Comparison of ENCODE assay signal across 18 mouse cellular contexts in the genomic region with DNA sequence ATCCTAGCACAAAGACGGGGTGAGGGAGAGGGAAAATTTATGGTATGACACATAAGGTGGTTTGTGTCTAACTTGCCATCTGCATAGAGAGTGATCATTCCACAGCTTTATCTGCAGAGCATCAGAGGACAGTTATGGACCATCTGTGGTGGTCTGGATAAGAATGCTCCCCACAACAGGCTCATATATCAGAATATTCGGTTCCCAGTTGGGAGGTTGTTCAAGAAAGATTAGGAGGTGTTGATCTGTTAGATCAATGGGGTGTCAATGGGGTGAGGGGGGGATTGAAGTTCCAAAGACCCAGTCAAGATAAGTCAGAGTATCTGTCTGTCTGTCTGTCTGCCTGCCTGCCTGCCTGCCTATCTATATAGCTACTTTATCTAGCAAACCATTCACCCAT.
A peak's percentile ranks its signal among the peaks of the same experiment; 100 is the strongest.
DNase-seq lines count a peak whose midpoint lies in the region; ATAC-seq and TF ChIP-seq lines count a peak whose summit lies in the region.
"Had no signal": no experiment of that assay in that cellular context is flagged by ENCODE, and none has a peak within 500 bp of the region (broad histone marks: within the 10 kb centered on the region; RNA-seq: fewer than 3 reads in every experiment).

No protein-coding gene starts in this region.

- DNase-seq in G1E (ENCODE audit: low spot score), result peak; percentile 18
- DNase-seq in T-cell, adult 2 months (ENCODE audit: low spot score), result no peak
- no peak for DNase-seq in gastrocnemius, postnatal 14 days
- DNase-seq: adrenal gland, postnatal 14 days; cerebellum, adult 11-12 months; cerebellum, adult 9-10 months; cerebellum, postnatal 25 days; gastrocnemius, postnatal 10 days; heart, postnatal 36 days had no signal

- WGBS in liver, embryonic 12.5 days (ENCODE audit: insufficient replicate concordance), result 52% methylated on average over 2 of the region's 2 CpGs
- WGBS in liver, embryonic 16.5 days (ENCODE audit: insufficient replicate concordance), result 49% methylated on average over 2 of the region's 2 CpGs

- H3K27me3 ChIP-seq in G1E (ENCODE audit: insufficient read depth, low read length), result no peaks in the 10 kb centered on the region
- no peaks in the 10 kb centered on the region for H3K27me3 ChIP-seq in liver, embryonic 12.5 days (replicated peaks)
- no peaks in the 10 kb centered on the region for H3K27me3 ChIP-seq in liver, embryonic 16.5 days (ENCODE audit: control insufficient read depth, insufficient read depth, low read depth, low read length)
- H3K27me3 ChIP-seq: CH12.LX; embryonic facial prominence, embryonic 12.5 days; heart, embryonic 12.5 days; hindbrain, embryonic 15.5 days had no signal

- no peaks in the 10 kb centered on the region for H3K9me3 ChIP-seq in G1E (replicated peaks)
- no peaks in the 10 kb centered on the region for H3K9me3 ChIP-seq in liver, embryonic 12.5 days (replicated peaks)
- H3K9me3 ChIP-seq in liver, embryonic 16.5 days (replicated peaks; ENCODE audit: control insufficient read depth, low read length), result no peaks in the 10 kb centered on the region
- H3K9me3 ChIP-seq: embryonic facial prominence, embryonic 12.5 days; forebrain, embryonic 12.5 days; heart, embryonic 12.5 days; hindbrain, embryonic 15.5 days had no signal

- peaks cover 71% of the 10 kb centered on the region for H3K4me1 ChIP-seq in G1E (ENCODE audit: insufficient read depth, low read depth, low read length)
- H3K4me1 ChIP-seq in liver, embryonic 12.5 days, result peaks cover 55% of the 10 kb centered on the region
- H3K4me1 ChIP-seq in liver, embryonic 16.5 days (ENCODE audit: control insufficient read depth, low read depth, low read length), result peaks cover 22% of the 10 kb centered on the region

- peak overlapping the region; percentile 32; the same call in 1 of the 2 replicates for H3K27ac ChIP-seq in liver, embryonic 12.5 days
- no peak overlapping the region for H3K27ac ChIP-seq in liver, embryonic 16.5 days (ENCODE audit: low read length)
- H3K27ac ChIP-seq: embryonic facial prominence, embryonic 12.5 days; forebrain, embryonic 12.5 days; hindbrain, embryonic 15.5 days had no signal

- no peak overlapping the region for H3K4me3 ChIP-seq in G1E (ENCODE audit: low read depth, low read length)
- H3K4me3 ChIP-seq in liver, embryonic 12.5 days, result no peak overlapping the region
- H3K4me3 ChIP-seq in liver, embryonic 16.5 days (ENCODE audit: low read depth, low read length), result no peak overlapping the region
- H3K4me3 ChIP-seq: embryonic facial prominence, embryonic 12.5 days; forebrain, embryonic 12.5 days; heart, embryonic 12.5 days; hindbrain, embryonic 15.5 days had no signal

- H3K36me3 ChIP-seq in G1E (replicated peaks), result peaks cover 15% of the 10 kb centered on the region
- peaks cover 8% of the 10 kb centered on the region; the same call in 1 of the 2 replicates for H3K36me3 ChIP-seq in liver, embryonic 12.5 days
- H3K36me3 ChIP-seq in liver, embryonic 16.5 days (ENCODE audit: control insufficient read depth, insufficient read depth), result no peaks in the 10 kb centered on the region
- H3K36me3 ChIP-seq: hindbrain, embryonic 15.5 days had no signal

- no peak overlapping the region for H3K9ac ChIP-seq in liver, embryonic 12.5 days
- no peak overlapping the region for H3K9ac ChIP-seq in liver, embryonic 16.5 days (ENCODE audit: low read depth, low read length)
- H3K9ac ChIP-seq: embryonic facial prominence, embryonic 12.5 days; forebrain, embryonic 12.5 days; heart, embryonic 12.5 days; hindbrain, embryonic 15.5 days had no signal

- no peak overlapping the region for H3K4me2 ChIP-seq in liver, embryonic 12.5 days
- no peak overlapping the region for H3K4me2 ChIP-seq in liver, embryonic 16.5 days (ENCODE audit: low read depth, low read length)
- H3K4me2 ChIP-seq: embryonic facial prominence, embryonic 12.5 days; forebrain, embryonic 12.5 days; heart, embryonic 12.5 days; hindbrain, embryonic 15.5 days had no signal

- intact Hi-C loops in gastrocnemius, postnatal 14 days (cut with DNase I; ENCODE audit: low total_unique reads), result no loop called here

- no peak for TF ChIP-seq CTCF in G1E (IDR thresholded peaks at IDR 0.05; ENCODE audit: low read depth, low read length)

- ATAC-seq in G1E (ENCODE audit: extremely low read depth, insufficient number of reproducible peaks, low FRiP score, poor library complexity, severe bottlenecking), result peak; percentile 65
- peak; percentile 57 for ATAC-seq in liver, embryonic 12.5 days
- peak; percentile 5; the same call in 1 of the 2 replicates for ATAC-seq in liver, embryonic 16.5 days (ENCODE audit: low read depth)
- ATAC-seq in neutrophil, adult 5-6 weeks (ENCODE audit: extremely low read depth, insufficient number of reproducible peaks, low FRiP score, poor library complexity, severe bottlenecking), result 0 out of 2 replicates have a peak, but pooled peaks have one; percentile 9
- ATAC-seq: forebrain, embryonic 16.5 days had no signal

Comparison
In these comparisons a context has a peak if more than half of its experiments do, and no peak if none do; other contexts are left out.
1. ATAC-seq: peak in every context shown above with its lines; median percentile 65 in G1E; 57 in liver, embryonic 12.5 days; 9 in neutrophil, adult 5-6 weeks; 5 in liver, embryonic 16.5 days.